Mouse (Mus musculus) myocyte (in vitro differentiated cells): Measurements from ENCODE around the gene Moxd1. TPM values are rescaled to one million over a fixed set of nuclear protein-coding genes. Genes with fewer than 3 reads are reported as not detected.

Source experiments
- H3K27me3 ChIP-seq: one replicate; pipeline ENCODE4 v1.6.1; 2011; ENCODE audit not compliant: control insufficient read depth, insufficient read depth, insufficient read length
- H3K36me3 ChIP-seq: one replicate; pipeline ENCODE4 v1.6.1; 2011; ENCODE audit not compliant: control insufficient read depth, insufficient read depth
- H3K4me2 ChIP-seq: one replicate; pipeline ENCODE4 v1.6.1; 2011; ENCODE audit warnings: low read depth, control low read depth
- H3K4me3 ChIP-seq: one replicate; pipeline ENCODE4 v1.5.1; 2011; ENCODE audit warnings: mild to moderate bottlenecking, control low read depth, moderate library complexity
- H3K79me2 ChIP-seq: one replicate; pipeline ENCODE4 v1.6.1; 2011; ENCODE audit not compliant: control insufficient read depth, insufficient read depth
- H3ac ChIP-seq: one replicate; pipeline ENCODE4 v1.6.1; 2011; ENCODE audit not compliant: control insufficient read depth, insufficient read length
- CEBPB ChIP-seq: IDR thresholded peaks from 2 replicates; pipeline ENCODE4 v1.6.1; 2011; ENCODE audit warnings: mild to moderate bottlenecking, moderate library complexity; ENCODE audit not compliant: poor library complexity, insufficient read depth, severe bottlenecking
- E2F4 ChIP-seq: IDR thresholded peaks from one replicate; pipeline ENCODE4 v1.6.1; 2011; ENCODE audit warnings: mild to moderate bottlenecking, control low read depth, moderate library complexity; ENCODE audit not compliant: insufficient read depth
- MAX ChIP-seq: IDR thresholded peaks from one replicate; pipeline ENCODE4 v1.6.1; 2011; ENCODE audit warnings: low read depth, mild to moderate bottlenecking, control low read depth
- MYOD1 ChIP-seq, 3 experiments: IDR thresholded peaks; one replicate each; pipeline ENCODE4 v1.6.1; 2011; ENCODE audit warnings: control low read depth in 2 of 3, low read depth in 2 of 3, mild to moderate bottlenecking in 2 of 3, moderate library complexity in 1 of 3; ENCODE audit not compliant: insufficient read length in 2 of 3, control insufficient read depth in 1 of 3
- MYOG ChIP-seq, 3 experiments: IDR thresholded peaks; one replicate each; pipeline ENCODE4 v1.6.1; 2011; ENCODE audit warnings: control low read depth in 2 of 3, low read depth in 2 of 3, mild to moderate bottlenecking in 2 of 3; ENCODE audit not compliant: insufficient read length in 2 of 3, control insufficient read depth in 1 of 3, insufficient read depth in 1 of 3
- POLR2A ChIP-seq: IDR thresholded peaks from one replicate; pipeline ENCODE4 v1.6.1; 2011; ENCODE audit warnings: low read depth, mild to moderate bottlenecking, control low read depth, moderate library complexity; ENCODE audit not compliant: insufficient read length
- POLR2AphosphoS2 ChIP-seq: IDR thresholded peaks from one replicate; pipeline ENCODE4 v1.6.1; 2011; ENCODE audit warnings: low read depth, control low read depth; ENCODE audit not compliant: insufficient read length
- REST ChIP-seq: IDR thresholded peaks from one replicate; pipeline ENCODE4 v1.6.1; 2011; ENCODE audit warnings: mild to moderate bottlenecking, control low read depth, moderate library complexity; ENCODE audit not compliant: insufficient read depth, insufficient read length
- SRF ChIP-seq: IDR thresholded peaks from one replicate; pipeline ENCODE4 v1.6.1; 2011; ENCODE audit warnings: low read depth; ENCODE audit not compliant: control insufficient read depth, insufficient read length
- TCF12 ChIP-seq: IDR thresholded peaks from one replicate; pipeline ENCODE4 v1.6.1; 2011; ENCODE audit warnings: mild to moderate bottlenecking, control low read depth; ENCODE audit not compliant: poor library complexity, insufficient read depth, severe bottlenecking
- TCF3 ChIP-seq: IDR thresholded peaks from one replicate; pipeline ENCODE4 v1.6.1; 2011; ENCODE audit warnings: low read depth, control low read depth; ENCODE audit not compliant: insufficient read length
- USF1 ChIP-seq: IDR thresholded peaks from one replicate; pipeline ENCODE4 v1.6.1; 2011; ENCODE audit warnings: low read depth, mild to moderate bottlenecking, control low read depth, moderate library complexity
- polyA plus RNA-seq: library from polyadenylated mRNA; unstranded; fragments of >200 nt; fragmentation: generic; extraction: Trizol; gene quantifications from one replicate; pipeline ENCODE4 v1.2.1, GENCODE M21; 2012; ENCODE audit warnings: missing spikeins

Moxd1 gene
- polyA plus RNA-seq, 1 experiment = not detected

DNA sequence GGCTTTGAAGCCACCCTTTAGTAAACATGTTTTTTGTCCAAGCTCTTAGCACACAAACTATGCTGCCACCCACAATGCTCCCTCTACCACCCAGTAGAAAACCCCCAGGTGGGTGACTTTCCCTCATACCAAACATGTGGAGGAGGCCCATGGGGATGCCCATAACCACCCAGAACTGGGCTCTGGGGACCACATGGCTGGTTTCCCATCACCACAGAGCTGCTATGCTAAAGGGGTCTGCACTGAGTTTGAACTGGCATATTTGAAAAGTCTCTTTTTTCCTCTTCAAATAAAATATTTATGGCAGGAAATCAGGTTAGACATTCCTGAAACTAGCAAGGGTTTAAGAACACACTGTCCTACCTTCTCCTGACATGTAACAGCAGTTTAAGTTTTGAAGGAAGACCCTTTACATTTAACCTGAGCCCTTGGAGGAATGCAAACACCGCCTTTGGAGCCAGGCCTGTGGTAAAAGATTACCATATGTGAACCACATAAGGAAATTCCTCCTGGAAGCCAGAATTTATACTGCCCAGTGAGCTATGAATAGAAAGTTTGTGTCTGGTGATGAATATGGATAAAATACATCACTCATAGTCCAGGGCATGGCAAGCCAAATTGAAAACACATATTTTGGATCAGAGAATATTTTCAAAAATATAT, 117.4 kb downstream of the Moxd1 start:
- H3ac ChIP-seq = no peak overlapping the region
- H3K4me3 ChIP-seq = no peak overlapping the region
- no peak overlapping the region for H3K4me2 ChIP-seq
- H3K27me3 ChIP-seq = no peaks in the 10 kb centered on the region
- H3K79me2 ChIP-seq = no peaks in the 10 kb centered on the region
- H3K36me3 ChIP-seq = no peaks in the 10 kb centered on the region
- TF ChIP-seq E2F4 = no peak
- TF ChIP-seq USF1 = no peak
- no peak for TF ChIP-seq SRF
- no peak for TF ChIP-seq MYOG (IDR thresholded peaks at IDR 0.05; ENCODE audit: control insufficient read depth in 1 of 3, insufficient read depth in 1 of 3, insufficient read length in 2 of 3, low read depth in 2 of 3)
- TF ChIP-seq CEBPB = no peak
- TF ChIP-seq REST = no peak
- no peak for TF ChIP-seq TCF3
- TF ChIP-seq POLR2AphosphoS2 = no peak
- no peak for TF ChIP-seq TCF12
- TF ChIP-seq MYOD1 (IDR thresholded peaks at IDR 0.05; ENCODE audit: control insufficient read depth in 1 of 3, insufficient read length in 2 of 3, low read depth in 2 of 3) = no peak
- TF ChIP-seq POLR2A = no peak
- TF ChIP-seq MAX = no peak

DNA sequence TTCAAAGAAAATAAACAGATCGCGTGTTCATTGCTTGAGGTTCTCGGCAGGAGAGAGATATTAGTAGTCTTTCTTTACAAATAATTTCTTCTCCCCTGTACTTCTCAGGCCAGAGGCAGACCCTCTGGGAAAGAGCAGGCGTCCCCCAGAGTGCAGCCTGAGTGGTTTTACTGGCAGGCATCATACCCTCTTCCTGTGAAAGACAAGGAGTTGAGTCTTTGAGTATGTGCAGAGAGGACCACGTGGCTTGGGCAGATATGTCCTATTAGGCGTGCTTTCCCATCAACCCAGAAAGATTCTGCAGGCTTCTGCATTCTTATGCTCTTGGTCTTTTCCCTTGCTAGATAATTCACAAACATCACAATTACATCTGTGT, 117.9 kb downstream of the Moxd1 start:
- TF ChIP-seq CEBPB (no peak), MYOG (IDR thresholded peaks at IDR 0.05; ENCODE audit: control insufficient read depth in 1 of 3, insufficient read depth in 1 of 3, insufficient read length in 2 of 3, low read depth in 2 of 3) (no peak), SRF (no peak), POLR2AphosphoS2 (no peak), TCF3 (no peak), E2F4 (no peak), USF1 (no peak), MAX (no peak), REST (no peak), TCF12 (no peak), POLR2A (no peak), MYOD1 (IDR thresholded peaks at IDR 0.05; ENCODE audit: control insufficient read depth in 1 of 3, insufficient read length in 2 of 3, low read depth in 2 of 3) (no peak)
- H3K4me2 ChIP-seq = no peak overlapping the region
- no peaks in the 10 kb centered on the region for H3K36me3 ChIP-seq
- H3ac ChIP-seq = no peak overlapping the region
- H3K27me3 ChIP-seq = no peaks in the 10 kb centered on the region
- H3K4me3 ChIP-seq = no peak overlapping the region
- H3K79me2 ChIP-seq = no peaks in the 10 kb centered on the region

DNA sequence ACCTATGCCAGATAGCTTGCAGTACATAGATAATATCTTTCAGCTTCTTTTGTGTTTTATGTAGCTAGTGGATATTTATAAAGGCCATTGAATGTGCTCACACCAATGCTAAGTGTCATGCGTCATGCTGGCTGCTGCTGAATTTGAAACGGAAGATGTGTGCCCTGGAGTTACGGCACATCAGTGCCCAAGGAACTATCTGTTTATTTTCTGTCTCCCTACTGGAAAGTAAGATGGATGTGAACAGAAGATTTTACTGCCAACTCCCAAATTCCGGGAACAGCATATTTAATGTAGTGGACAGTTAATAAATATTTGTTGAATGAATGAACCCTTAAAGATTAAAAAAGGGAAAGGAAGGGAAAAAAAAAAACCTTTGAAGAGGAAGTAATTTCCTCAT, 119.8 kb downstream of the Moxd1 start:
- H3K27me3 ChIP-seq = no peaks in the 10 kb centered on the region
- H3K36me3 ChIP-seq = no peaks in the 10 kb centered on the region
- H3K79me2 ChIP-seq = no peaks in the 10 kb centered on the region
- no peak overlapping the region for H3ac ChIP-seq
- TF ChIP-seq CEBPB (no peak), POLR2AphosphoS2 (no peak), E2F4 (no peak)
- H3K4me2 ChIP-seq = no peak overlapping the region
- no peak overlapping the region for H3K4me3 ChIP-seq

Other genes with a start within 250 kb of the Moxd1 start
- not detected for gene Taar6, start 237.9 kb upstream of the Moxd1 start, polyA plus RNA-seq
- gene Taar7a, start 230.0 kb upstream of the Moxd1 start, polyA plus RNA-seq = not detected
- gene Taar7b, start 223.6 kb upstream of the Moxd1 start, polyA plus RNA-seq = not detected
- not detected for gene Taar7d, start 196.3 kb upstream of the Moxd1 start, polyA plus RNA-seq
- not detected for gene Taar7e, start 185.9 kb upstream of the Moxd1 start, polyA plus RNA-seq
- gene Taar7f, start 174.0 kb upstream of the Moxd1 start, polyA plus RNA-seq = not detected
- gene Taar8a, start 147.0 kb upstream of the Moxd1 start, polyA plus RNA-seq = not detected
- not detected for gene Taar8b, start 131.2 kb upstream of the Moxd1 start, polyA plus RNA-seq
- gene Taar8c, start 121.6 kb upstream of the Moxd1 start, polyA plus RNA-seq = not detected
- gene Taar9, start 114.0 kb upstream of the Moxd1 start, polyA plus RNA-seq = not detected
- gene Stx7, start 74.2 kb upstream of the Moxd1 start, polyA plus RNA-seq = 54.6 TPM